Mouse (Mus musculus) spleen, adult 2 months (tissue): ENCODE results near the gene Uap1l1. TPM values are rescaled to one million over a fixed set of nuclear protein-coding genes. Genes with fewer than 3 reads are reported as not detected.

ENCODE experiments used
- DNase-seq, 2 experiments: peaks; one replicate each; pipeline versions ENCODE4 v3.0.0 to v3.0.0-alpha.2; 2012 to 2021; ENCODE audit warnings: low spot score in 2 of 2, low read depth in 1 of 2
- H3K27ac ChIP-seq: fragments of 200-500 bp; 2 replicates; pipeline ENCODE4 v1.5.1; 2012; ENCODE audit warnings: low read length, inconsistent platforms; ENCODE audit not compliant: insufficient read depth
- H3K27me3 ChIP-seq: fragments of 200-500 bp; 2 replicates; pipeline ENCODE4 v1.6.1; 2012; ENCODE audit warnings: mild to moderate bottlenecking, moderate library complexity, low read length, inconsistent platforms; ENCODE audit not compliant: control insufficient read depth, insufficient read depth
- H3K36me3 ChIP-seq: fragments of 200-500 bp; 2 replicates; pipeline ENCODE4 v1.6.1; 2012; ENCODE audit warnings: mild to moderate bottlenecking, low read length, inconsistent platforms; ENCODE audit not compliant: control insufficient read depth, insufficient read depth
- H3K4me1 ChIP-seq: fragments of 200-500 bp; 2 replicates; pipeline ENCODE4 v1.6.1; 2011; ENCODE audit warnings: inconsistent platforms; ENCODE audit not compliant: control insufficient read depth, insufficient read depth, insufficient read length
- H3K4me3 ChIP-seq: fragments of 200-500 bp; 2 replicates; pipeline ENCODE4 v1.5.1; 2011; ENCODE audit warnings: mild to moderate bottlenecking, inconsistent platforms; ENCODE audit not compliant: insufficient read depth, insufficient read length; ENCODE audit errors: extremely low read depth
- CTCF ChIP-seq: fragments of 200-500 bp; IDR thresholded peaks from 2 replicates; pipeline ENCODE4 v1.5.1; 2011; ENCODE audit warnings: mild to moderate bottlenecking, inconsistent platforms; ENCODE audit not compliant: insufficient read depth, insufficient read length, insufficient replicate concordance; ENCODE audit errors: extremely low read depth
- POLR2A ChIP-seq: fragments of 200-500 bp; IDR thresholded peaks from 2 replicates; pipeline ENCODE4 v1.6.1; 2011; ENCODE audit warnings: low read depth, low read length, inconsistent platforms
- WGBS: fragments of 180-500 bp; shearing (Covaris S2); methylation state at CpG from one replicate; pipeline ENCODE4 v1.1.7; 2018; 5-methylcytosine and 5-hydroxymethylcytosine counted together
- polyA plus RNA-seq: library from polyadenylated mRNA; depleted of rRNA; stranded (reverse); fragments of >200 nt; gene quantifications from 2 replicates; pipeline ENCODE4 v1.2.3, GENCODE M21; 2012

Gene Uap1l1
- polyA plus RNA-seq, 1 experiment, result 28.4 TPM

- DNase-seq, result no peak
- H3K27ac ChIP-seq, result no peak overlapping the region; the same call in 1 of the 2 replicates
- no peak for TF ChIP-seq POLR2A
- no peak for TF ChIP-seq CTCF
- no peaks in the 10 kb centered on the region for H3K27me3 ChIP-seq
- peaks cover 2% of the 10 kb centered on the region; the same call in 1 of the 2 replicates for H3K4me1 ChIP-seq
- no peak overlapping the region for H3K4me3 ChIP-seq
- H3K36me3 ChIP-seq, result peaks cover 37% of the 10 kb centered on the region
- WGBS, result 47% methylated on average over 6 of the region's 6 CpGs
Observed at GRCm38 (mm10) chr2:25338303-25338702, 27.2 kb downstream of the Uap1l1 start.

GRCm38 (mm10) chr2:25333569-25333968, 31.9 kb downstream of the Uap1l1 start:
- H3K36me3 ChIP-seq, result peaks cover 19% of the 10 kb centered on the region
- no peaks in the 10 kb centered on the region for H3K27me3 ChIP-seq
- H3K4me3 ChIP-seq, result no peak overlapping the region
- 90% methylated on average over 2 of the region's 2 CpGs for WGBS
- peaks cover 7% of the 10 kb centered on the region; the same call in 1 of the 2 replicates for H3K4me1 ChIP-seq
- DNase-seq, result no peak
- no peak for TF ChIP-seq CTCF
- no peak for TF ChIP-seq POLR2A
- no peak overlapping the region for H3K27ac ChIP-seq

GRCm38 (mm10) chr2:25332286-25333160, 33.0 kb downstream of the Uap1l1 start, which contains the start of gene Man1b1:
Gene Man1b1 (plus strand): TSS chr2:25332338.
- Histone ChIP-seq H3K4me1 (peaks cover 7% of the 10 kb centered on the region; the same call in 1 of the 2 replicates), H3K27me3 (no peaks in the 10 kb centered on the region), H3K36me3 (peaks cover 12% of the 10 kb centered on the region), H3K4me3 (peak within 1 kb of the TSS; percentile 89), H3K27ac (peak within 1 kb of the TSS; percentile 84)
- peak; percentile 99 for DNase-seq
- TF ChIP-seq CTCF (no peak; the same call in 1 of the 2 replicates), POLR2A (peak; percentile 63)
- under 1% methylated on average over 78 of the region's 78 CpGs for WGBS

GRCm38 (mm10) chr2:25331470-25331869, 34.0 kb downstream of the Uap1l1 start:
- WGBS, result 56% methylated on average over 9 of the region's 9 CpGs
- Histone ChIP-seq H3K4me1 (peaks cover 7% of the 10 kb centered on the region; the same call in 1 of the 2 replicates), H3K4me3 (no peak overlapping the region), H3K27me3 (no peaks in the 10 kb centered on the region), H3K27ac (no peak overlapping the region), H3K36me3 (peaks cover 11% of the 10 kb centered on the region)
- DNase-seq, result no peak
- no peak for TF ChIP-seq CTCF
- no peak for TF ChIP-seq POLR2A

- no peak for DNase-seq
- no peaks in the 10 kb centered on the region for H3K27me3 ChIP-seq
- H3K36me3 ChIP-seq, result no peaks in the 10 kb centered on the region
- H3K27ac ChIP-seq, result no peak overlapping the region
- 48% methylated on average over 7 of the region's 7 CpGs for WGBS
- no peak for TF ChIP-seq CTCF
- TF ChIP-seq POLR2A, result no peak
- no peak overlapping the region for H3K4me3 ChIP-seq
- peaks cover 6% of the 10 kb centered on the region; the same call in 1 of the 2 replicates for H3K4me1 ChIP-seq
Observed at GRCm38 (mm10) chr2:25328440-25328839, 37.0 kb downstream of the Uap1l1 start.

- H3K27ac ChIP-seq, result no peak overlapping the region
- H3K4me3 ChIP-seq, result no peak overlapping the region
- peaks cover 2% of the 10 kb centered on the region; the same call in 1 of the 2 replicates for H3K27me3 ChIP-seq
- no peaks in the 10 kb centered on the region for H3K36me3 ChIP-seq
- TF ChIP-seq POLR2A (no peak), CTCF (no peak)
- 78% methylated on average over 2 of the region's 2 CpGs for WGBS
- H3K4me1 ChIP-seq, result no peaks in the 10 kb centered on the region
- no peak for DNase-seq
Observed at GRCm38 (mm10) chr2:25326036-25326435, 39.4 kb downstream of the Uap1l1 start.

GRCm38 (mm10) chr2:25320084-25320483, 45.4 kb downstream of the Uap1l1 start:
- TF ChIP-seq CTCF (no peak), POLR2A (no peak)
- H3K4me1 ChIP-seq, result peaks cover 7% of the 10 kb centered on the region; the same call in 1 of the 2 replicates
- peaks cover 2% of the 10 kb centered on the region for H3K27me3 ChIP-seq
- H3K27ac ChIP-seq, result no peak overlapping the region
- no peaks in the 10 kb centered on the region for H3K36me3 ChIP-seq
- no peak overlapping the region for H3K4me3 ChIP-seq
- 28% methylated on average over 2 of the region's 2 CpGs for WGBS
- no peak for DNase-seq
